Mouse (Mus musculus) natural killer cell, adult 2 months (primary cell): ENCODE results near the gene Edn3.

Experiments used
- DNase-seq, 2 experiments: peaks; one replicate each; pipeline ENCODE4 v3.0.0; 2022; ENCODE audit warnings: low spot score in 2 of 2

Gene Edn3

DNA sequence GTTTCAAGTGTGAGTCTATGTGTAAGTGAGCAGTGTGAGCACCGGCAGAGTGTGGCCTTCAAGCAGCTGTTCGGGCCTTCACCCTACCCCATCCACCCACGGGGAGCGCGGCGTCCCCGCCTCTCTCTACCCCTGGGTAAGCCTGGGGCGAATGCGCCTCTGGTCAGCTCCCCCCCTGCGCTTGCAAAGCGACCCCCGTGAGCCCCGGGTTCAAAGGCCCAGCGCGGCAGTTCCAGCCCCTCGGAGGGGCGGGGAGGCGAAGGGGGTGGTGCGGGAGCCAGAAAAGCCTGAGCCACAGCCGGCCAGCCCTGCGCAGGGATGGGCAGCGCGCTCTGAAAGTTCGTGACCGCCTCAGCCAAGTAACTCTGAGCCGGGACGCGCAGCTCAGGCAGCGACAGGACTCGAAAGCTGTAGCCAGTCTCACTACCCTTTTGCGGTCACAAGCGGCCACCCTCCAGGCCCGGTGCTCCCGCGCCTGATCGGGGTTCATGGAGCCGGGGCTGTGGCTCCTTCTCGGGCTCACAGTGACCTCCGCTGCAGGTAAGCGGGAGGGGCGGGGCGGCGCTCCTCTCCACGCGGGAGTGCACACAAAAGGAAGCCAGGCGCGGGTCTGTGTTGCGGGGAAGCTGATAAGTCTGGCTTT is at the start of gene Edn3:
Edn3 (plus strand) TSS at position 141 of the 643 bp plus-strand sequence.
- DNase-seq = no peak

GRCm38 (mm10) chr2:174712043-174712442 is 48.4 kb upstream of the Edn3 start:
- DNase-seq = no peak

GRCm38 (mm10) chr2:174715938-174716337 is 44.5 kb upstream of the Edn3 start:
- DNase-seq = no peak

GRCm38 (mm10) chr2:174717857-174718256 is 42.6 kb upstream of the Edn3 start:
- no peak for DNase-seq

DNA sequence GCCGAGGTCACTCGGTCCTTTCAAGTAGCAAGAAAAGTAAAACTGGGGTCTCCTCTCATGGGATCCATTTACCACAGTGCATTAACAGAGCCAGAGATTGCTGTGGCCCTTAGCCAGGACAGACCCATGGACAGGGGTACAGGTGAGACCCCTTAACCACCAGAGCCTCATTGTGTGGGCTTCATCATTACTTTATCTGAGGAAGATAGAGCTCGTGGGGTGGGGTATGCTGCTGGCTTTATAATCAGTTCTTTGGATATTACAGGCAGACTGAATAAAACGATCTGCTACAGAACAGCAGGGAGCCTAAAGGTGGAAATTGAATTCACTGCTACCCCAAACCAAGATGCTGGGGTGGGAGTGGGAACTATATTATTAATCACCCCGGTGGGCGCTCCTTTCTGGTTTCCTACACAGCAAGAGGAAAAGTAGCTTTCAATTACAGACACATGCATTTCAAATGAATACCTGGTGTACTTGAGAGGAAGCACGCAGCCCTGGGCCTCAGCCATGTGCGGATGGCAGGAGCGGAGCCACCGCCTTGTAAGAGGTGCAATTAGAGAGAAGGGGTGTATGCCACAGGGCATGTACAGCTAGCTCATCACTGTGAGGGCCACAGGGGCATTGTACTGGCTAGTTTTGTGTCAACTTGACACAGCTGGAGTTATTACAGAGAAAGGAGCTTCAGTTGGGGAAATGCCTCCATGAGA is 33.1 kb upstream of the Edn3 start:
- no peak for DNase-seq

DNA sequence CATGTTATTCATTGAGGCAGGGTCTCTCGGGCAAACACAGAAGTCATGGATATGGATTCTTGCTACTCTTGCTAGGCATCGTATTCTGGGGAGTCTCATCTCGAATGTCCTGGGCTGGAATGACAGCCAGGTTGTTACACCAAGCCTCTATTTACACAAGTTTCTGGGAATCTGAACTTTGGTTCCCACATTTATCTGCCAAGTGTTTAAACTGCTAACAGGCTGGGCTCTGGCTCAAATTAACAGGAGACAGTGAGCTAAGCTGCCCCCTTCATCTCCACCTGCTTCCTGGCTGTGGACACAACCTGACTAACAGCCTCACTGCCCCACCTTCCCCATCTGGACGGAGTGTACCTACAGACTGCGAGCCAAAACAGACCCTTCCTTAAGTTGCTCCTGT is 28.5 kb upstream of the Edn3 start:
- DNase-seq = no peak

DNA sequence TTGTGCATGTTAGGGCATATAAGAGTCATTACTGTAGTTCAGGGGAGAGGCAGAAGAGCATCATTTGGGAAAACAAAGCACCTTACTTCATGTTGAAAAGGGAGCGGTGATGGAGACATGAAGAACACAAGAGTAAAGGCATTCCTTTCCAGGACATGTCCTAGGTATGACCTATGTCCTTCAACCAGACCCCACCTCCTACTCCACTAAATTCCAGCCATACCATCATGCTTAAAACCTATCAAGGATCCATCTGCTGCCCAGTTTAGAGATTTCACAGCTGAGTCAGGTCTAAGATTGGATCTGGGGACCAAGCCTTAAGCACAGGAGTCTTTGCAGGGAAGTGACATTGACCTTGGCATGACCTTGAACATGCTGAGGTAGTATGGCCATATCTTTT is 25.1 kb upstream of the Edn3 start:
- no peak for DNase-seq

DNA sequence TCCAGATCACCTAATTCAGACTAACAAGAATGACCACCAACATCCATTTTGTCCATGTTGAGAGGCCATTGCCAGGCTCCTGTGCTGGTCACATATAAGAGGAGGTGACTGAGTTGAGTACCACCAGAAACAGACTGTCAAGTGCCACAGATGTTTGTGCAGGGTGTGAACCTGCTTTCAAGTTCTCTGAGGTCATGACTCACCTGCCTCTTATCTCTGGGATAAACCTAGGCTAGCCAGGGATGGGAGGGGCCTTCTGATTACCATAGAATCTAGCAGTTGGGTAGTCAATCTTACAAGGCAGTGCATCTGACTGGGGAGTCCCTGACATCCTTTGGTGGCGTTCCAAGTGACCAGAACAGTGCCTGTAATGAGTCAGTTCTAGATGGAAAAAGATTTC is 13.2 kb upstream of the Edn3 start:
- DNase-seq = no peak

DNA sequence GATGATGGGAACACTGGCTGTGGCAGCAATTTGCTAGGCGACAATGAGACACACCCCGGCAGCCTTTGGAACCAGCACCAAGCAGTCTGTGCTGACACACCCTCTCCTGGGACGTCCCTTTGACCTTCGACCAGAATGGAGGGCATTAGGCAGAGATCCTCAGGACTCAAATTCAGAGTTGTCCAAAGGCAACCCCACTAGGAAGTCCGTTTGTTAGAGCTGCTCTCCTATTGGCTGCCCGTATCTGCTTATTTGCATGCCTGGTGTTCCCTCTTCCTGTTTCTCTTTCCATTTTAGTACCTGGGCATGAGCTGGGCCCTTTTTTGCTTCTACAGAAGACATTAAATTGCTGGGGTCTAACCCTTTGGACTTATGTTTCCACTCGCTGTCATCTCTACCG is 12.0 kb upstream of the Edn3 start:
- no peak for DNase-seq

DNA sequence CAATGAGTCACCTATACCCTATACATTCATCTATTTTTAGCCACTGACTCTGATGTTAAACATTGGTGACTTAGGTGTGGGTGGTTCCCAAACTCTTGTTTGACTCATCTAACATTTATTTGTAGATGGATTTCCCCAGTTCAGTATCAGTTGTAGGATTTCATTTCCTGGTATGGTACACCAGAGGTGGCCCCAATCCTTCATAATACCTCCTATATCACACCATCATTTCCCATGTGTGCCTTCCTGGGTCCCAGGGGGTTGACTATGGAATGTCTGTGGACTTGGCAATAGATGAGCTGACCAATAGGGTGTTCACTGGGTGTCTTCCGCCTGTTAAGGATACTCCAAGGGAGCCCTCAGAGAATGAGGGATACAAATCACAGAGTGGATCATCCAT is 7.2 kb upstream of the Edn3 start:
- DNase-seq = no peak

- DNase-seq = no peak
Measured at GRCm38 (mm10) chr2:174754231-174754630, 6.2 kb upstream of the Edn3 start.

DNA sequence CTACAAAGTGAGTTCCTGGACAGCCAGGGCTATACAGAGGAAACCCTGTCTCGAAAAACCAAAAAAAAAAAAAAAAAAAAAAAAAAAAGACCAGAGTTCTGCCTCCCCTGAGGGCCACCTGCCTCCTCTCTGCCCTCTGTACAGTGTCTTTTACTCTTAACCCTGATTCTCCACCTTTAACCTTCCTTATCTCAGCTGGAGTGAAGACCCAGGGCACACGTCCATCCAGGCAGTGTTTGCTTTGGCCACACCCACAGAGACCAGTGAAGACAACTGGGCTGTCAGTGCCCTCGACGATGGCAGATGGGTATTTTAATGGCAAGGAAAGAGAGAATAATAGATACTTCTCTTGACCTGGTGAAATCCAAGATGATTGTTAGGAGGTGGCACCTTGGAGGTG is 1.2 kb upstream of the Edn3 start:
- DNase-seq = no peak

GRCm38 (mm10) chr2:174761452-174762101 is 1.2 kb downstream of the Edn3 start:
- DNase-seq = no peak

DNA sequence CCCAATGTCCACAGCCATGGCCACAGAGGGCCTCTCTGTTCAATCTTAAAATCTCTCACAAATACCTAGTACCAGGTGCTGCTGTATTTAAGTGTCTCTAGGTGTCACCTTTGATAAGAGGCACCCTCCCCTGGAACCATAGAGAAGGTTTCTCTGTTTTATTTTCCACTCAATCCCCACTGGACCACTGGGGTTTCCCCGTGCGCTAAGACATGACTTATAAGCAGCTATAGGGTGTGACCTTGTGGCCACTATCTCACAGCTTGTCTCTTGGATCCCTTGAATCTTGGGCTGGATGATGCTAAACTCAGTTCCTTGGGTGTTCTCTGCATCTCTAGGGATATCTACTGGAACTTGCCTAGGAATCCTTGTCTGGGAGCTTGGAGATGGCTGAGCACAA is 1.9 kb downstream of the Edn3 start:
- DNase-seq = peak in 1 of 2 experiments; percentile 6

- DNase-seq = no peak
Measured at GRCm38 (mm10) chr2:174768891-174769528, 8.6 kb downstream of the Edn3 start.

DNA sequence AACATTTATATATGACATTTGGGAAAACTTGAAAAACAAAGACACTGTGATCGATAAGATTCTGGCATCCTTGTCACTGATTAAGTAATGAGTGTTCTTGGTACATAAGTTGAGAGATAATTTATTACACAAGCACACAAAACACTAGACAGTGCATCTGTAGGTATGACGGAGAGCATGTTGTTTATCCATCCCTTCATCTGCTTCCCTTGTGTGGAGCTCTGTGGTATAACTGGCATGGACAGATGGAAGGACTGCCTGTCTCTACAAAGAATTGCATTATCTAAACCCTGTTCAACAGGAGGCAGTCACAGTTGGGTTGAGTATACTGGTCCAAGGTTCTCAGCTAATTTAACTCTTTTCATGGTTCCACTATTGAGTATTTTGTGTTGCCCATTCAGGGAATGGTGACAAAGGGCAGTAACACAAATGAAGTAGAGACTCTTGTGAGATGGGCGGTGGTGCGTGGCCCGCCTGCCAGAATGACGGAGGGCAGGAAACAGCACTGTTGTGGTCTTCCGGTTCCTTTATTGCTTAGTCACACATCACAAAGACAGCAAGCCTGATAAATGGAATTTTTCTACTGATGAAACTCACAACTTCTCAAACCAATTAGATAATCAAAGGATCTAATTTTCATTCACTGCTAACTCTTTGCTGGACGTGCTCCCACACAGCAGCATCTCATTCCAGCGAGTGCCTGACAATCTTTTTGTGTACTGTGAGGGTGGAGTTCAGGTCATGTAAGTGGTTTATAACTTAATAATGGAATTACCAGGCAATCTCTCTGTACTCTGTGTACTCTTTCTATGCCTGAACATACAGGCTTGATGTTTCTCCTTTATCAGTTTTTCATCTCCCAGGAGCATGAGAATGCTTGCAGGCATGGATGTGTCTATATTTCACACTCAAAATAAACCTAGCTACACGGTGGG is 14.0 kb downstream of the Edn3 start:
- no peak for DNase-seq

DNA sequence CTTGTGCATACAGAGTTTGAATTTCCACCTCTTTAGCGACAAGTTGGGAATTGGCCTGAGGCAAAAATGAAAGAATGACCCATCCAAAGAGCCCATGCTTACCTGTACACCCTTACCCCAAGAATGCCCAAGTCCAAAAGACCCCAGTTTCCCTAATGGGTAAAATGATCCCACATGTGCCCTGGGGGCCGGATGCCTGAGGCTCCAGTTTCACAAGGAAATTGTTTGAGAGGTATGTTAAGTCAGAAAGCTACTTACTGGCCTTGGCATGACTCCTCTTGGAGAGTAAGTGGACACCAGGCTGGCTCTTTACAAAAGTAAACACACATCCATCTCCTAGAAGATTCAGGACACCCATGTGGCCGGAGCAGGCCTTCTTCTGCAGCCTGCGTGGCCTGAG is 21.6 kb downstream of the Edn3 start:
- no peak for DNase-seq

DNA sequence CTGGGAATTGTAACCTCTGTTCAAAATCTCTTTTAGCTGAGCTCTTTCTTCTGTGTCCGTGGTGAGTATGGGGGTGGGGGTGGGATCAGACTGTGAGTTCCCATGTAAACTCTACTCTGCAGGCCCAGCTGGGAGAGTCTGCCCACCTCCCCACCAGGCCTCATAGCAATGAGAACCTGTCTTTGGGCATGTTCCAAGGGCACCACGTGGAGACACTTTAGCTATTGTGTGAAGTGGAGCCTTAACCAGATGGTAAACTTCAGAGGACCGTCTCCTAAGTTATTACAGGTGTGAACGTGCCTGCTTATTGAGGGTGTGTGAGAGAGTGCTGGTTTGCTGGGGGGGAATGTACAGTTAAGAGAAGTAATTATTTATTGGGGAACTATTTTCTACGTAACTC is 22.5 kb downstream of the Edn3 start:
- DNase-seq = no peak

- no peak for DNase-seq
Measured at GRCm38 (mm10) chr2:174788830-174789229, 28.4 kb downstream of the Edn3 start.

DNA sequence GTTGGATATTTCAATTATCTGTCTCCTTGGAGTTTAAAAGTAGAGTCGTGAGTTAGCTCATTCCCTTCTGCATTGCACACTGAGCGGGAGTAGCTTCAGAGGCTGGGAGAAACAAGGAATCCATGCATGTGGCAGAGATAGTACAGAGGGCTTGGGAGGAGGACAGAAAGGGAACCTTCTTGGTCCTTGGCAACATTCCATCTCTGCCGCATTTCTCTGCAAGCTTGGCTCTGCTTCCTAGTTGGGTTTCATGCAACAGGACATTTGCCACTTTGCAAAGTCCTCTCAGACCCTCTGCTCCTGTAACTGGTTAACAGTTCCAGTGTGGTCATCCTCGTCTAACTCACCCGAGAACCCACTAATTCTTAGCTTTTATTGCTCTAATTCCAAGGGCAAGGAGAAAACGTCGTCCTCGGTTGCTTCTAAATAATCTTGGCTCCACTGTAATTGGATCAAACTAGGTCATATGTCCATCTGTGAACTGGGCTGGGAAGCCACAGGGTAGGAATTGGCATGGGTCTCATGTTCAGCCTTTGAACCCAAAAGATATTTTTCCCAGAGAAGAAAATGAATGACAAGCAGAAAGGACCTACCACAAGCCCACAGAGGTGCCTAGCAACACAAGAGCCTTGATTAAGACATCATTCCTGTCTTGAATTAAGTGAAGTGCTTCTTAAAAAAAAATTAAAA is 32.2 kb downstream of the Edn3 start:
- no peak for DNase-seq

DNA sequence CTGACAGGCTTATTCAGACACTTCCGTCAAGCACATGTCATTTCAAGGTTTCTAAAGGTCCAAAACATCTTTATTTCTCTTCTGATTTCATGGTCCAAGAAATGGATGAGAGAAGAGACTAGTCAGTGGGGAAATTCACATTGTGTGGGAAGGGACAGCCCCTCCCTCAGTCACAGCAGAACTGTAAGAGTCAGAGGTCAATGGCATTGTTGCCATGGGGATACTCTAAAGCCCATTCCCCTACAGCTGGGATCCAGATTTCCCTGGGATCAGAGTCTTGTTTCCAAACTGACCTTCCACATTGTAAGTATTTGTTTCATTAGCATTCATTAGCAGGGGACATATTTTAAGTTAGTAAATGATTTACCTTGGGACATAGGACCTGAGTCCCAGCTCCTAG is 32.8 kb downstream of the Edn3 start:
- no peak for DNase-seq
